Mouse (Mus musculus) MEL (cell line): ENCODE data around the gene Zdhhc6.

Source experiments
- CHD1 ChIP-seq: IDR thresholded peaks from 2 replicates; pipeline ENCODE4 v1.6.1; 2012; ENCODE audit warnings: low read depth, mild to moderate bottlenecking, inconsistent platforms, low read length, improper control_type of control experiment
- CTCF ChIP-seq, 3 experiments: IDR thresholded peaks in 2 of 3; conservative IDR thresholded peaks in 1 of 3; 2 replicates each; pipeline ENCODE4 v1.5.1; 2011 to 2012; ENCODE audit warnings: low read length in 3 of 3, low read depth in 2 of 3, mild to moderate bottlenecking in 2 of 3, improper control_type of control experiment in 1 of 3, inconsistent platforms in 1 of 3, mixed read lengths in 1 of 3, moderate library complexity in 1 of 3; ENCODE audit not compliant: control insufficient read depth in 1 of 3, insufficient read depth in 1 of 3, poor library complexity in 1 of 3, severe bottlenecking in 1 of 3
- EP300 ChIP-seq, 2 experiments: IDR thresholded peaks; 2 replicates each; pipeline ENCODE4 v1.6.1; 2011; ENCODE audit warnings: improper control_type of control experiment in 2 of 2, low read length in 2 of 2, low read depth in 1 of 2, mild to moderate bottlenecking in 1 of 2
- MAFK ChIP-seq: IDR thresholded peaks from 2 replicates; pipeline ENCODE4 v1.6.1; 2011; ENCODE audit warnings: low read depth, mild to moderate bottlenecking, low read length, improper control_type of control experiment, borderline replicate concordance
- POLR2A ChIP-seq, 2 experiments: IDR thresholded peaks; 2 replicates each; pipeline ENCODE4 v1.6.1; 2011 to 2012; ENCODE audit warnings: low read length in 2 of 2, mild to moderate bottlenecking in 2 of 2, control low read depth in 1 of 2, improper control_type of control experiment in 1 of 2, low read depth in 1 of 2, moderate library complexity in 1 of 2; ENCODE audit not compliant: control insufficient read depth in 1 of 2, insufficient read depth in 1 of 2, poor library complexity in 1 of 2
- POLR2AphosphoS2 ChIP-seq: IDR thresholded peaks from 2 replicates; pipeline ENCODE4 v1.6.1; 2011; ENCODE audit warnings: low read length, improper control_type of control experiment
- RCOR1 ChIP-seq: IDR thresholded peaks from 2 replicates; pipeline ENCODE4 v1.6.1; 2012; ENCODE audit warnings: low read depth, mild to moderate bottlenecking, inconsistent platforms, low read length, improper control_type of control experiment
- TCF12 ChIP-seq: IDR thresholded peaks from 2 replicates; pipeline ENCODE4 v1.6.1; 2014; ENCODE audit warnings: low read depth, mild to moderate bottlenecking, inconsistent platforms, low read length, improper control_type of control experiment, moderate library complexity

DNA sequence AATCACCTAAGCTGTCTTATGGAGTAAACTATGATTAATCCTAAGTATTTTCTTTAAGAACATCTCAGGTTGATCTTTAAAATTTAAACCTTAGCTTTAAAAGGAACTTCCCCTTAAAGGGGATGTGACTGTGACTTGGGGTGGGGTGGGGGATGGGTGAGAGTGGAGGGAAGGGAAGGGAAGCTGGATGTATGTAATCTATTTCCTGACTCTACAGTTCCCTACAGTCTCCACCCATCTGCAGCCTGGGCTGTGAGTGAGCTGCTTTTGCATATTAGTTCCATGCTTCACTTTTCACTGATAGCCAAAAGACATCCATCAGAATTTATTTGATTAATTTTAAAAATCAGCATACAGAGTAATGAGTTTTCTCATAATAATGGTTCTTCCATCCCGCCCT is 16.5 kb downstream of the Zdhhc6 start:
- TF ChIP-seq MAFK (no peak), POLR2A (IDR thresholded peaks at IDR 0.05; ENCODE audit: control insufficient read depth in 1 of 2, insufficient read depth in 1 of 2, low read depth in 1 of 2, low read length in 2 of 2, poor library complexity in 1 of 2) (no peak; a peak in 2 of 4 replicates), TCF12 (no peak), CHD1 (no peak), POLR2AphosphoS2 (no peak), CTCF (IDR thresholded peaks at IDR 0.05 in 2 of 3, conservative IDR thresholded peaks at IDR 0.05 in 1 of 3; ENCODE audit: control insufficient read depth in 1 of 3, insufficient read depth in 1 of 3, low read depth in 2 of 3, low read length in 3 of 3, poor library complexity in 1 of 3, severe bottlenecking in 1 of 3) (no peak), RCOR1 (peak; percentile 18; the same call in 1 of the 2 replicates), EP300 (IDR thresholded peaks at IDR 0.05; ENCODE audit: low read depth in 1 of 2, low read length in 2 of 2) (peak in 1 of 2 experiments; percentile 70; a peak in 2 of 4 replicates)
